Mouse (Mus musculus) neural tube, embryonic 13.5 days (tissue): ENCODE data around the gene Mms22l. TPM values are rescaled to one million over a fixed set of nuclear protein-coding genes. Genes with fewer than 3 reads are reported as not detected.
A peak's percentile ranks its signal among the peaks of the same experiment; 100 is the strongest.
"Not testable (repeated sequence)": the region's sequence is repeated elsewhere in the genome, so short reads cannot be mapped to it uniquely, and the experiment has no call there.

Experiments used
- ATAC-seq: fragments of 200-750 bp; cut with Nextera tagmentation; 2 replicates; pipeline ENCODE4 v1.8.0; 2017; ENCODE audit warnings: low read depth, mild to moderate bottlenecking, moderate TSS enrichment, moderate library complexity
- H3K27ac ChIP-seq: fragments of 300-500 bp; sonication (generic); replicated peaks from 2 replicates; pipeline ENCODE4 v1.5.1; 2015; ENCODE audit warnings: moderate library complexity, mild to moderate bottlenecking, inconsistent platforms
- H3K27me3 ChIP-seq: fragments of 300-500 bp; sonication (generic); 2 replicates; pipeline ENCODE4 v1.6.1; 2015; ENCODE audit warnings: mild to moderate bottlenecking, inconsistent platforms
- H3K36me3 ChIP-seq: fragments of 300-500 bp; sonication (generic); 2 replicates; pipeline ENCODE4 v1.6.1; 2015; ENCODE audit warnings: mild to moderate bottlenecking, inconsistent platforms
- H3K4me1 ChIP-seq: fragments of 300-500 bp; sonication (generic); replicated peaks from 2 replicates; pipeline ENCODE4 v1.6.1; 2015; ENCODE audit warnings: inconsistent platforms
- H3K4me2 ChIP-seq: fragments of 300-500 bp; sonication (generic); 2 replicates; pipeline ENCODE4 v1.6.1; 2015; ENCODE audit warnings: inconsistent platforms, mild to moderate bottlenecking, moderate library complexity
- H3K4me3 ChIP-seq: fragments of 300-500 bp; sonication (generic); 2 replicates; pipeline ENCODE4 v1.5.1; 2015; ENCODE audit warnings: mild to moderate bottlenecking, inconsistent platforms
- H3K9ac ChIP-seq: fragments of 300-500 bp; sonication (generic); 2 replicates; pipeline ENCODE4 v1.6.1; 2015; ENCODE audit warnings: moderate library complexity, mild to moderate bottlenecking, inconsistent platforms
- H3K9me3 ChIP-seq: fragments of 300-500 bp; sonication (generic); 2 replicates; pipeline ENCODE4 v1.6.1; 2016; ENCODE audit warnings: inconsistent platforms
- WGBS: fragments of 180-500 bp; shearing (Covaris S2); methylation state at CpG from one replicate; pipeline ENCODE4 v1.1.7; 2015; 5-methylcytosine and 5-hydroxymethylcytosine counted together
- polyA plus RNA-seq: library from polyadenylated mRNA; unstranded; fragments of >200 nt; fragmentation: Nextera tagmentation; extraction: Ambion mirVana; gene quantifications from 2 replicates; pipeline ENCODE4 v1.2.1, GENCODE M21; 2015

The Mms22l gene
- polyA plus RNA-seq, 1 experiment from 2014 or later = 5.2 TPM

- ATAC-seq = no peak
- no peaks in the 10 kb centered on the region for H3K9me3 ChIP-seq
These were observed 129.8 kb downstream of the Mms22l start for GRCm38 (mm10) chr4:24625951-24626584.

DNA sequence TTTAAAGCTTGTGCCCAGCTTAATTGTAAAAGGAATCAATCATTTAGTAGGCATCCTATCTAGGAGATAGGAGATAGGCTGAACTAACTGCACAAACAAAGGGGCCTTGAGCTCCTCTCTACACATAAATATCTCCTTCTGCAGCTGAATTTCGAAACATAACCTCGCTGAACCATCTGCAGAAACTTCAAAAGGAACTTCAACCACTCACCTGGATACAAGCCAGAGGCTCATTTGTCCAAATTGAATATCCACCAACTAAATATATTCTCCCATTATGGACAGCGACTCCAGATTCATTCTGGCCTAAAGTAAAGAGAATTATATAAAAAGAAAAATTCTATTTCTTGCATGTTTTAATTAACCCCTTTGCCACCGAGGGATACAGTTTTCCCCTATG is 130.4 kb downstream of the Mms22l start:
- no peak for ATAC-seq
- Histone ChIP-seq H3K4me2 (no peak overlapping the region), H3K27ac (no peak overlapping the region), H3K9me3 (no peaks in the 10 kb centered on the region), H3K27me3 (no peaks in the 10 kb centered on the region), H3K36me3 (no peaks in the 10 kb centered on the region), H3K4me3 (no peak overlapping the region), H3K4me1 (0 out of 2 replicates have a peak, but pooled peaks cover 2% of the 10 kb centered on the region), H3K9ac (no peak overlapping the region)
- WGBS = 78% methylated on average over 4 of the region's 4 CpGs

More at GRCm38 (mm10) chr4:24625951-24626584, 129.8 kb downstream of the Mms22l start:
- no peak overlapping the region for H3K27ac ChIP-seq
- no peak overlapping the region for H3K4me3 ChIP-seq
- no peaks in the 10 kb centered on the region for H3K4me1 ChIP-seq
- no peaks in the 10 kb centered on the region for H3K27me3 ChIP-seq
- WGBS = 83% methylated on average over 13 of the region's 13 CpGs
- no peak overlapping the region for H3K9ac ChIP-seq
- no peaks in the 10 kb centered on the region for H3K36me3 ChIP-seq
- no peak overlapping the region for H3K4me2 ChIP-seq

DNA sequence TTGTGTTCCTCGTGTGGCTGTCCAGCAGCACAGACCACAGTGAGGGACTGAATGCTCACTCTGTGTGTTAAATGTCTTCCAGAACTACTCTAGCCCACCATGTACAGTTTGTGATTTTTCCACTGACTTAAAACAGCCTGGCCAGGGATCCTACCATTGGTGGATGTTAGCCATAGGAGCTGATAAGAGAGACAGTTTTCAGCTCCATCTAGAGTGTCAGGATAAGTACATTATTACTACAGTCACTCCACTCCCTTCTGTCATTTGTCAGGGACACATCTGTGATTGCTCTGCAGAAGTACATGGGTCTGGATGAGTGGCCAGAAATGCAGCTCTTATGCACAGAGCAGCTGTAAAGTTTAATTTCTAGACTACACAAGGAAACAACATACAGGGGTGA is 131.6 kb downstream of the Mms22l start:
- 0 out of 2 replicates have a peak, but pooled peaks cover 2% of the 10 kb centered on the region for H3K4me1 ChIP-seq
- H3K27ac ChIP-seq = no peak overlapping the region
- no peaks in the 10 kb centered on the region for H3K9me3 ChIP-seq
- no peaks in the 10 kb centered on the region for H3K27me3 ChIP-seq
- WGBS = 81% methylated on average over 1 of the region's 1 CpGs
- H3K9ac ChIP-seq = no peak overlapping the region
- no peak overlapping the region for H3K4me3 ChIP-seq
- ATAC-seq = no peak
- no peak overlapping the region for H3K4me2 ChIP-seq
- H3K36me3 ChIP-seq = no peaks in the 10 kb centered on the region

DNA sequence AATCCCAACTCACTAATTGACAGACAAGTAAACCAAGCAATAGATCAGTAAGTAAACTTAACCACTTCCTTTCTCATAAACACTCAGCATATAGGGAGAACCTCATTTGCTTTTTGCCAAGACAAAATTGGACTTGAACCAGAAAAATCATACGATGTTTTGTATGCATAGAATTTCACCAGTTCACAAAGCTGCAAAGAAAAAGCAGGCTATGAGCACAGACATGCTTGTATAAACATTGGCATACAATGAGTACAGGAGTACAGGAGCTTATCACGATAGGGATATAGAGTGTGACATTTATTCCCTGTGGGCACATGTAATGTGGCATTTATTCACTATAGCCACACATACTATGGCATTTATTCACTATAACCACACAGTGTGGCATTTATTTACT is 134.2 kb downstream of the Mms22l start:
- Histone ChIP-seq H3K27ac (no peak overlapping the region), H3K36me3 (no peaks in the 10 kb centered on the region), H3K9me3 (no peaks in the 10 kb centered on the region), H3K9ac (no peak overlapping the region), H3K4me3 (no peak overlapping the region), H3K27me3 (no peaks in the 10 kb centered on the region), H3K4me1 (0 out of 2 replicates have a peak, but pooled peaks cover 2% of the 10 kb centered on the region), H3K4me2 (no peak overlapping the region)
- no peak for ATAC-seq
- 87% methylated on average over 2 of the region's 2 CpGs for WGBS

- H3K4me2 ChIP-seq = no peak overlapping the region
- no peak overlapping the region for H3K9ac ChIP-seq
These were observed 135.1 kb downstream of the Mms22l start for GRCm38 (mm10) chr4:24631177-24631911.

DNA sequence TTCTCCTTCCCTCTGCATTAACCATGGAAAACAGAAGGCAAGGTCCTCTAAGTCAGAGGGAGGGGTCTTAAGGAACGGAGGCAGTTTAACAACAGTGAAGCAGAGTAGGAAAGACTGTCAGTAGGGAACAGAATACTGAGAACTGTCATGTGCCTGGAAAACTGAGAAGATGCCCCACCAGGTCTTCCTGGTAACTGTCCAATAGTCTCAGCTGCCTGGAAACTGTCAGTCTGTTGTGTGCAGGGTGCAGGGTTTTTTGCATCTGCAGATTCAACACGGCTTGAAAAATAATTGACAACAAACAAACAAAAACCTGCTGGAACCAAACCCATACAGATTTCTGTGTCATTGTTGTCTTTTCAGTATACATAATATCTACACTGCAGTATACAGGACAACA is 146.1 kb downstream of the Mms22l start:
- no peaks in the 10 kb centered on the region for H3K27me3 ChIP-seq
- H3K27ac ChIP-seq = no peak overlapping the region
- no peak for ATAC-seq
- H3K36me3 ChIP-seq = no peaks in the 10 kb centered on the region
- H3K4me1 ChIP-seq = no peaks in the 10 kb centered on the region
- no peaks in the 10 kb centered on the region for H3K9me3 ChIP-seq
- 87% methylated on average over 2 of the region's 2 CpGs for WGBS
- no peak overlapping the region for H3K4me3 ChIP-seq
- no peak overlapping the region for H3K4me2 ChIP-seq
- H3K9ac ChIP-seq = no peak overlapping the region

More at GRCm38 (mm10) chr4:24631177-24631911, 135.1 kb downstream of the Mms22l start:
- Histone ChIP-seq H3K9me3 (no peaks in the 10 kb centered on the region), H3K27ac (peak overlapping the region; percentile 30; the same call in 1 of the 2 replicates), H3K4me1 (0 out of 2 replicates have a peak, but pooled peaks cover 2% of the 10 kb centered on the region), H3K36me3 (no peaks in the 10 kb centered on the region), H3K27me3 (no peaks in the 10 kb centered on the region), H3K4me3 (no peak overlapping the region)
- 70% methylated on average over 9 of the region's 9 CpGs for WGBS
- ATAC-seq = peak; percentile 32; the same call in 1 of the 2 replicates

DNA sequence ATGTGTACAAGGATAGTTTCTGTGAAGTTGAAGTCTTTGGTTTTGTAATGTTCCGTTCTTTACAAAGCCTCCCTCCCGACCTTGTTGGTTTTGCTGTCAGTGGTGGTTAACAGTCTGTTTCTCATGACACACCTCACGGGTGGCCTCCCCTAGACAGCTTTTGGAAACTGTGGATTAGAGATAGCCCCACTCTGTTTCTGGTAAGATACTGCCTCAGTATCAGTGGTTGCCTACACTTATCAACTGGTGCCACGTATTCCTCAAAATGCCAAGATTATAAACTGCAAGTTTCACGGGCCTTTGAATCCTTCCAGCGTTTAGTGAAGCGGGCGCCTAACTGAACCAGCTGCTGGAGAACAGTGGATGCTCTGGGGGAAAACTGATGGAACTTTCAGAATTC is 148.5 kb downstream of the Mms22l start:
- not testable (repeated sequence) for H3K27me3 ChIP-seq, H3K4me3 ChIP-seq, H3K4me2 ChIP-seq, H3K9me3 ChIP-seq, H3K9ac ChIP-seq, H3K4me1 ChIP-seq, ATAC-seq, H3K27ac ChIP-seq, H3K36me3 ChIP-seq
- WGBS = 98% methylated on average over 6 of the region's 8 CpGs
